Mouse (Mus musculus) brain, embryonic 18.5 days (tissue): ENCODE results near the gene Snx21.

Experiments
- DNase-seq: peaks from one replicate; pipeline ENCODE4 v3.0.0-alpha.2; 2012; ENCODE audit warnings: low read depth, low spot score

The Snx21 gene

GRCm38 (mm10) chr2:164770279-164770678, 15.3 kb upstream of the Snx21 start:
- no peak for DNase-seq

GRCm38 (mm10) chr2:164771123-164771522, 14.5 kb upstream of the Snx21 start:
- no peak for DNase-seq

- DNase-seq = no peak
These were observed 12.2 kb upstream of the Snx21 start for GRCm38 (mm10) chr2:164773229-164773988.

GRCm38 (mm10) chr2:164773989-164774364, 11.6 kb upstream of the Snx21 start:
- no peak for DNase-seq

DNA sequence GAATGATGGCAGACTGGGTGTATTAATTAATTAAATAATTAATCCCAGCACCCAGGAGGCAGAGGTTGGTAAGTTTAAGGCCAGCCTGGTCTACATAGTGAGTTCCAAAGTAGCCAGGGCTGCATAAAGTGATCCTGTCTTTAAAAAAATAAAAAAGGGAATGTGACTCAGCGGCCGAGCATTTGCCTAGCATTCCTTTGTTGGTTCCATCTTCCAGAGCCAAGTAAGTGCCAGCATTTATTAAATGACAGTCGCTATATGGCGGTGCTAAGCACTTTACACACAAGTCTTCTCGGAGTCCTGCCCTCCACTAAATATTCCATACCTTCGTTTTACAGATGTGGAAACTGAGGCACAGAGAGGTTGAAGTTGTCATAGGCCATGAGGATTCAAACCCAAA, 9.5 kb upstream of the Snx21 start:
- no peak for DNase-seq

GRCm38 (mm10) chr2:164776801-164777200, 8.8 kb upstream of the Snx21 start:
- DNase-seq = no peak

GRCm38 (mm10) chr2:164777246-164778014, 8.2 kb upstream of the Snx21 start:
- DNase-seq = no peak

- no peak for DNase-seq
These were observed 7.7 kb upstream of the Snx21 start for GRCm38 (mm10) chr2:164778015-164778287.

- no peak for DNase-seq
These were observed 6.8 kb upstream of the Snx21 start for GRCm38 (mm10) chr2:164778809-164779208.

DNA sequence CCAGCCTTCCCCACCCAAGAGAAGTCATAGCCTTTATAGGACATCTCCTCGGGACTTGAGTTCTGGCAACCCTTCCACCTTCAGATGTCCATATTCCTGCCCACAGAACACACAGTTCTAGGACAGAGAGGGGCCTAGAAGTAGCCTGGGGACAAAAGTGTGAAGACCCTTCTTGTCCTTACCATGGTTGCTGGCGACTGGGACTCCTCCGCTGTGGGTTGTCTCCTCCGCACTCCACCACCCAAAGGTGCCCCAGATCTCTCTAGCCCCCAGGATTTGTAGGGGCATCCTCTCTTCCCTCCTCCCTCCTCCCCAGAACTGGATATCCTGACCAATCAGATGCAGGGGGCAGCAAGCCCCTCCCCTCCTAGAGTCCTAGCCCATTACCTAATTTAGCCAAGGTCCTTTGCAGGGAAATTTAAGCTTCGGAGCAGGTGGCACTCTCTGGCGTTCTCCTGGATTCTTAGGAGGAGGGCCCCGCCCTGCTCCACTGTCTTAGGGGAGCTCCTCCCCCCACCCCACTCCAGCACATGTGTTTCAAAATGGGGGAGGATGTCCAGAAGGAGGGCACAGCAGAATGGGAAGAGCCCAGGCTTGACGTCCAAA, 6.0 kb upstream of the Snx21 start, which contains the start of gene Tnnc2:
Gene Tnnc2 (minus strand): TSS at position 487 of the 606 bp plus-strand sequence.
- DNase-seq = no peak

- no peak for DNase-seq
These were observed 3.7 kb upstream of the Snx21 start for GRCm38 (mm10) chr2:164781876-164782275.

DNA sequence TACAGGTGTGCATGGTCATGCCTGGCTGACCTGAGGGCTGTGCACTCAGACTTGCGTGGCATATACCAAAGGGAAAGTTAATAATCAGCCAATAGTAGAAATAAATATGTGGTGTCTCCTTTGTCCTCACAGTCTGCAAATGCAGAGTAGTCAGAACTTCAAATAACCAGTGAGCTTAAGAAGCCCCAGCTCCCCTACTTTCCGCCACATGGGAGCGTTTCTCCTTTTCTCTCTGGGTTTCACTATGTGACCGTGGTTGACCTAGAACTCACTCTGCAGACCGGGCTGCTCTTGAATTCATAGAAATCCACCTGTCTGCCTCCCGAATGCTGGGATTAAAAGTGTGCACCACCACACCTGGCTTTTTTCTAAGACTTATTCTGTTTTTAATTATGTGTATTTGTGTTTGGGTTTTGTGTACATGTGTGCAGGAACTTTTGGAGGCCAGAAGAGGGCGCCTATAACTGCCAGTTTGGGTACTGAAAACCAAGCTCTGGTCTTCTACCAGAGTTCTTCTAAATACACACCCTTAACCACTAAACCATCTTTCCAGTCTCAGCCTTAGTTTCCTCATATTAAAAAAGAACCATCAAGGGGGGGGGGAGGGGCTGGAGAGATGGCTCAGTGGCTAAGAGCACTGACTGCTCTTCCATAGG, 1.6 kb upstream of the Snx21 start:
- DNase-seq = no peak

DNA sequence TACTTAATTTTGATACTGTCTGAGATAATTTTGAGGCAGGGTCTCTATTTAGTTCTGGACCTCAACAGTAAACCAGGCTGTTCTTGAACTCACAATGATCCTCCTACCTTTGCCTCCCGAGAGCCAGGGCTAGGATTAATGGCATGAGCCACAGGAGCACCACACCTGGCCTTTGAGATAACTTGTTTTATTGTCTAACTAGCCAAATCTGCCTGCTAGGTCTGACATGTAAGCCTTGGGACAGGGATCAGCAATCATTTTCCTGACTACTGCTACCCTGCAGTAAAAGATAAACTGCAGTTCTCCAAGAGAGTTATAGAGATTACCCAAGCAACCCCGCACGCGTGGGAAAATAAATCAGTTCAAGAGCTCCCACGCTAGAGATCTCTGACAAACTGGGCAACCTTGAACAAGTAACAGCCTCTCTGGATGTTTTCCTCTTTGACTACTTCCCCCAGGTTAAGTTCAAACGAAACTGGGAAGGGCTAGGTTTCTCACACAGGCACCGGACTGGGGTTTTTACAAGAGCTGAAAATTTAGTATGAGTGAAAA, 678 bp upstream of the Snx21 start:
- DNase-seq = no peak

DNA sequence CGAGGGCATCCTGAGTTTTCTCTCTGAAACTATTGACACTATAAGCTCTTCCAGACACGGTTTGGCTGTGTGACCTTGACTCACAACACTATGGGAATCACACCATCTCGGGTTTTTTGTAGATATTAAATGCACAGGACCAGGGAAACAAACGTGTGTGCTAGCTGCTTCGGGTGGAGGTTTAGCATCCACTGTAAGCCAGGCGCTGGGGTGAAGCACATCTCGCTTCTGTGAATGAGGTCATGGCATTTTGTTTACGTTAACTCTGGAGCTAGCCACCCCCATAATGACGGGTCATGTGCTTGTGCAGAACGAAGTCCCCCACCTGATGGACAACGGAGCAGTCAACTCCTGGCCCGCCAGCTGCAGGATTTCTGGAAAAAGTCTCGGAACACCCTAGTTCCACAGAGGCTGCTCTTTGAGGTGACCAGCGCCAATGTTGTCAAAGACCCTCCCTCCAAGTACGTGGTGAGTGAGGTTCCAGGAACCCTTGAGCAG, 814 bp downstream of the Snx21 start:
- no peak for DNase-seq

GRCm38 (mm10) chr2:164787032-164787431, 1.4 kb downstream of the Snx21 start:
- no peak for DNase-seq

DNA sequence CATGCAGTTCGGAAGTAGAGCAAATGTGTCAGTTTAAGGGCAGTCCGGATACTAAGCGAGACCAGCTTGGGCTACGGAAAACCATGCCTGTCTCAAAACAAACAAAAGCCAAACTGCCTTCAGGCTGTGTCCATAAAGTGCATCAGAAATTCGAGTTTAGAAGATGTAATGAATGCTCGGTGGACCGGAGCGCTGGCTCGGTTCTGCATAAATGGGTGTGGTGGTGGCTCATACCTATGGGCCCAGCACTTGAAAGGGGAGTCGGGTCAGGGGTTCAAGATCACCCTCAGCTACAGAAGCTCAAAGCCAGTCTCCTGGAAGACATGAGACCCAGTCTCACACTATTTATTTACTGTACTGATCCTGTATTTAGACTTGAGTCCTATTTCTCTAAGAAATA, 2.2 kb downstream of the Snx21 start:
- no peak for DNase-seq

DNA sequence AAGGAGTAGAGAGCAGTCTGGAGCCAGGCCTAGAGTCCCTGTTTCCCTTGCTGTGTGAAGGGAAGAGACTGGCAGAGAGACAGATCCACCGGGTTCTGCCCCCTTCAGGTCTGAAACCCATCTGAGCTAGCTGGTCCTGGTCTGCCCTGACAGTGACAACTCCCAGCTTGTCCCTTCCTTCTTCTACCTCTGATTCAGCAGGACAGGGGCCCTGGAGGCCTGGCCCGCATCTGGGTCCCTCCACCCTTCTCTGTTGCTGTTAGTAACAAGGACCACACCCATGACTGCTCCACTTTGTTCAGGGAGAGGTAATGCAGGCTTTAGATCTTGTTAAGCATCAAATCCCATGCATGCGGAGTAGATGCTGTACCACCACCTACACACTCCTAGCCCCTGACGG, 2.8 kb downstream of the Snx21 start:
- DNase-seq = no peak

DNA sequence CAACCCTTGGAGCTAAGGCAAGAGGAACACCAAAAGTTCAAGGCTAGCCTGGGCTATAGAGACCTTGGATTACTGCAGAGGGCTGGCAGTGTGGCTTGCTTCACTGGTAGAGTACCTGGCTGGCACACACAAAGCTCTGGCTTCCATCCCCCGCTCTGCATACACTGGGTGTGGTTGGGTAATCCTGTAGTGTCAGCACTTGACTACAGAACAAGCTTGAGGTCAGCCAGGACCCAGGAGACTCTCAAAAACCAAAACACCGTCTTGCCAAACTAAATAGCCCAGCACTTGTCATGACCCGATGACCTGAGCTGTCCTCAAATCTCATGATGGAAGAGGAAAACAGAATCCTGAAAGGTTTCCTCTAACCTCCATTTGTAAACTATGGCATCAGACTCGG, 4.8 kb downstream of the Snx21 start:
- DNase-seq = no peak

DNA sequence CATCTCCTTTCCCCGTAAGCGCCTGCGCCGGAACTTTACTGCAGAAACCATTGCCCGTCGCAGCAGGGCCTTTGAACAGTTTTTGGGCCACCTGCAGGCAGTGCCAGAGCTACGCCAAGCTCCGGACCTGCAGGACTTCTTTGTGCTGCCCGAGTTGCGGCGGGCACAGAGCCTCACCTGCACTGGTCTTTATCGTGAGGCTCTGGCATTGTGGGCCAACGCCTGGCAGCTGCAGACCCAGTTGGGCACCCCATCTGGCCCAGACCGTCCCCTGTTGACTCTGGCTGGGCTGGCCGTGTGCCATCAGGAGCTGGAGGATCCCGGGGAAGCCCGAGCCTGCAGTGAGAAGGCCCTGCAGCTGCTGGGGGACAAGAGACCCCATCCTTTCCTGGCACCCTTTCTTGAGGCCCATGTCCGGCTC, 6.2 kb downstream of the Snx21 start:
- no peak for DNase-seq

GRCm38 (mm10) chr2:164792400-164793190, 7.0 kb downstream of the Snx21 start:
- no peak for DNase-seq

DNA sequence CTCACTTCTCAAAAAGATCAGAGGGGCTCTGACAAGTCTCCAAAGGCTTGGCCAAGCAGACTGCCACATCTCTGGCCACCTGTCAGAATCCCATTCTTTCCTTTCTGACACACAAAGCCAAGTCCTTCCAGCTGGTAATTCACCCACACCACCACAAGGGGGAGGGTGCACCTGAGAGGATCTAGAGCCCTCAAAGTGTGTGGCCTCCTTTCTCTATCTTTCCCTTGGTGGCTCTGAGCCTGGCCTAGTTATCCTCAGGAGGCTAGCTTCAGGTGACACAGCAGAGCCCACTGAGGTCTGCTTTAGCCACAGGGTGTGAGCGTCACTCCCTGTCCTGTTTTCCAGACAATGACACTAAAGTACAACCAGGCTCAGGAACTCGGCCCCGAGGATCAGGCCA, 7.6 kb downstream of the Snx21 start:
- DNase-seq = no peak
